27 mouse cellular contexts compared by ENCODE assay signal in the genomic region with DNA sequence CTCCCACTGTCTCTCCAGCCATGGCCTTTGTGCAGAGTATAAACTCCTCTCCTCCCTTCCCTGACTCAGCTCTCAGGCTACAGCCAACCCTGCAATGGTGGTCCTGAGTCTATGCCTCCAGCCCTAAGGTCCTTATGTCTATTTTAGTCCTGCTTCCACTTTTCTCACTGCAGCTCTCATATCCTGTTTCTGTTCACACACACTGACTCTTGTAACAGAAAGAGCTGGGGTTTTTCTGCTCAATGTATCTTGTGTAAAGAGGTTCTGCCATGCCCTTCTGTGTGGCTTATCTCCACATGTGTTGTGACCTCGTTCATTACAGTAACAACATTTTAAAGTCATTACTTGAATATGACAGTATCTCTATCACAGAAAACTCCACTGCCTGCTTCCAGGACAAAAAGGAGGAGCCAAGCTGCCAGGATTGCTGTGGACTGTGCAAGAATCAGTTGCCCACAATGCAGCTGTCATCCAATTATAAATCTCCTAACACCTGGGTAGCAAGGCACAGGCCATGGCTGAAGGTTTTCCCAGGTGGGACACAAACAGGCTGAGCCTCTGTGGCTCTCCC. TPM values are rescaled to one million over a fixed set of nuclear protein-coding genes. Genes with fewer than 3 reads are reported as not detected.
DNase-seq lines count a peak whose midpoint lies in the region; ATAC-seq lines count a peak whose summit lies in the region.
"Had no signal": no experiment of that assay in that cellular context is flagged by ENCODE, and none has a peak within 500 bp of the region (broad histone marks: within the 10 kb centered on the region; RNA-seq: fewer than 3 reads in every experiment).

No protein-coding gene starts in this region.

- H3K36me3 ChIP-seq in heart, embryonic 11.5 days (ENCODE audit: control insufficient read depth, insufficient read depth, low read length), result no peaks in the 10 kb centered on the region
- H3K36me3 ChIP-seq: embryonic facial prominence, embryonic 10.5 days; G1E; hindbrain, embryonic 12.5 days; lung, embryonic 15.5 days had no signal

- no peaks in the 10 kb centered on the region for H3K4me1 ChIP-seq in heart, embryonic 11.5 days (ENCODE audit: control insufficient read depth, insufficient read depth, low read length)
- H3K4me1 ChIP-seq: embryonic facial prominence, embryonic 10.5 days; hindbrain, embryonic 12.5 days; lung, embryonic 15.5 days had no signal

- no peak overlapping the region for H3K27ac ChIP-seq in heart, embryonic 11.5 days (ENCODE audit: low read depth, low read length)
- H3K27ac ChIP-seq: embryonic facial prominence, embryonic 10.5 days; hindbrain, embryonic 12.5 days; kidney, postnatal 0 days; lung, embryonic 15.5 days had no signal

- H3K4me2 ChIP-seq in heart, embryonic 11.5 days, result no peak overlapping the region
- H3K4me2 ChIP-seq: hindbrain, embryonic 12.5 days; lung, embryonic 15.5 days had no signal

- 45% methylated on average over 1 of the region's 1 CpGs for WGBS in heart, embryonic 11.5 days (ENCODE audit: insufficient replicate concordance)

- H3K9me3 ChIP-seq in heart, embryonic 11.5 days (replicated peaks; ENCODE audit: control insufficient read depth, low read length), result no peaks in the 10 kb centered on the region
- H3K9me3 ChIP-seq: embryonic facial prominence, embryonic 10.5 days; G1E; hindbrain, embryonic 12.5 days; lung, embryonic 15.5 days; megakaryocyte, embryonic 14.5 days had no signal

- no peak overlapping the region for H3K9ac ChIP-seq in heart, embryonic 11.5 days (ENCODE audit: low read depth, low read length)
- H3K9ac ChIP-seq: forebrain, postnatal 0 days; hindbrain, embryonic 12.5 days; lung, embryonic 15.5 days had no signal

- no peak overlapping the region for H3K4me3 ChIP-seq in heart, embryonic 11.5 days (ENCODE audit: low read depth, low read length)
- H3K4me3 ChIP-seq: embryonic facial prominence, embryonic 10.5 days; erythroblast, embryonic 14.5 days; hindbrain, embryonic 12.5 days; lung, embryonic 15.5 days had no signal

- no peaks in the 10 kb centered on the region for H3K27me3 ChIP-seq in heart, embryonic 11.5 days (ENCODE audit: control insufficient read depth, insufficient read depth, low read length)
- H3K27me3 ChIP-seq: hindbrain, embryonic 12.5 days; lung, embryonic 15.5 days; megakaryocyte, embryonic 14.5 days had no signal

- peak; percentile 5 for DNase-seq in layer of hippocampus, adult 9-11 months
- DNase-seq in layer of hippocampus, adult 18-20 months (ENCODE audit: low spot score in 2 of 2), result no peak
- peak; percentile 43 for DNase-seq in naive thymus-derived CD4-positive, alpha-beta T cell, adult 2 months (ENCODE audit: low read depth)
- DNase-seq in adipocyte (ENCODE audit: low spot score), result no peak
- DNase-seq in ovary, adult 18-20 months (ENCODE audit: low spot score), result no peak
- DNase-seq: cerebellum, postnatal 25 days; forebrain, postnatal 0 days; gastrocnemius, postnatal 10 days; retina, postnatal 1 day had no signal

- ATAC-seq in CD4-positive, CD25-positive, alpha-beta regulatory T cell, adult 4 months, result peak; percentile 31
- ATAC-seq in granulocyte monocyte progenitor cell, adult 5-6 weeks (replicated peaks; ENCODE audit: poor library complexity, severe bottlenecking), result peak; percentile 64
- no peak for ATAC-seq in heart, embryonic 11.5 days (replicated peaks; ENCODE audit: insufficient number of reproducible peaks, low FRiP score, low TSS enrichment)
- ATAC-seq: forebrain, postnatal 0 days; intestine, postnatal 0 days had no signal

RNA-seq across cellular contexts. Expression of a gene that starts 0.8 kb away (rescaled TPM):
- not detected for total RNA-seq in layer of hippocampus, adult 18-20 months (2021)
- polyA plus RNA-seq in CD4-positive, CD25-positive, alpha-beta regulatory T cell, adult 4 months (2017; shearing (Covaris generic)), result 10 to 100 TPM; 77.1 to 89.5 TPM
- total RNA-seq in granulocyte monocyte progenitor cell, adult 5-6 weeks (2014; fragmentation: Nextera tagmentation), result 4.1 and 10.2 TPM in 2 replicates
- total RNA-seq in granulocyte monocyte progenitor cell, adult 5-6 weeks (2017), result 13.6 and 38.4 TPM in 2 replicates
- polyA plus RNA-seq in heart, embryonic 11.5 days (2014; fragmentation: Nextera tagmentation; extraction: Ambion mirVana), result not detected in 2 replicates
- total RNA-seq: adrenal gland, postnatal 36 days; forebrain, postnatal 0 days; G1E; gastrocnemius, postnatal 10 days; layer of hippocampus, postnatal 14 days; left cerebral cortex, postnatal 36 days had no signal
- polyA plus RNA-seq: embryonic facial prominence, embryonic 10.5 days; erythroblast, embryonic 14.5 days; G1E; hindbrain, embryonic 12.5 days; liver, adult 2 months; neural tube, embryonic 14.5 days had no signal

RNA-seq across cellular contexts. Expression of a gene that starts 17.3 kb away (rescaled TPM):
- total RNA-seq in layer of hippocampus, adult 18-20 months (2021), result not detected
- polyA plus RNA-seq in CD4-positive, CD25-positive, alpha-beta regulatory T cell, adult 4 months (2017; shearing (Covaris generic)), result not detected
- not detected in 2 replicates for total RNA-seq in granulocyte monocyte progenitor cell, adult 5-6 weeks (2014; fragmentation: Nextera tagmentation)
- total RNA-seq in granulocyte monocyte progenitor cell, adult 5-6 weeks (2017), result not detected in 2 replicates
- not detected in 2 replicates for polyA plus RNA-seq in heart, embryonic 11.5 days (2014; fragmentation: Nextera tagmentation; extraction: Ambion mirVana)
- total RNA-seq: adrenal gland, postnatal 36 days; forebrain, postnatal 0 days; gastrocnemius, postnatal 10 days; layer of hippocampus, postnatal 14 days; left cerebral cortex, postnatal 36 days; liver, adult 2 months had no signal
- polyA plus RNA-seq: embryonic facial prominence, embryonic 10.5 days; erythroblast, embryonic 14.5 days; forebrain, postnatal 0 days; G1E; heart, embryonic 14.5 days; hindbrain, embryonic 12.5 days; intestine, postnatal 0 days; kidney, postnatal 0 days; liver, adult 2 months; lung, embryonic 15.5 days; neural tube, embryonic 14.5 days; testis, adult 2 months had no signal

RNA-seq across cellular contexts. Expression of a gene that starts 36.5 kb away (rescaled TPM):
- not detected for total RNA-seq in layer of hippocampus, adult 18-20 months (2021)
- polyA plus RNA-seq in CD4-positive, CD25-positive, alpha-beta regulatory T cell, adult 4 months (2017; shearing (Covaris generic)), result not detected
- not detected in 2 replicates for total RNA-seq in granulocyte monocyte progenitor cell, adult 5-6 weeks (2014; fragmentation: Nextera tagmentation)
- total RNA-seq in granulocyte monocyte progenitor cell, adult 5-6 weeks (2017), result not detected in 2 replicates
- polyA plus RNA-seq in heart, embryonic 11.5 days (2014; fragmentation: Nextera tagmentation; extraction: Ambion mirVana), result not detected in 2 replicates
- total RNA-seq: adrenal gland, postnatal 36 days; forebrain, postnatal 0 days; gastrocnemius, postnatal 10 days; layer of hippocampus, postnatal 14 days; left cerebral cortex, postnatal 36 days; liver, adult 2 months had no signal
- polyA plus RNA-seq: embryonic facial prominence, embryonic 10.5 days; erythroblast, embryonic 14.5 days; forebrain, postnatal 0 days; G1E; heart, embryonic 14.5 days; hindbrain, embryonic 12.5 days; intestine, postnatal 0 days; kidney, postnatal 0 days; liver, adult 2 months; lung, embryonic 15.5 days; neural tube, embryonic 14.5 days; testis, adult 2 months had no signal

Comparison
In these comparisons a context has a peak if more than half of its experiments do, and no peak if none do; other contexts are left out.
1. DNase-seq: peak in layer of hippocampus, adult 9-11 months (single experiment) and naive thymus-derived CD4-positive, alpha-beta T cell, adult 2 months (single experiment); none in layer of hippocampus, adult 18-20 months (0 of 2), adipocyte (single experiment) and ovary, adult 18-20 months (single experiment).
2. RNA of a gene that starts 0.8 kb away (total RNA-seq): 4.1 to 38.4 TPM in granulocyte monocyte progenitor cell, adult 5-6 weeks; not detected in layer of hippocampus, adult 18-20 months; every median in the first group is over 4 times any median in the second.